Mouse (Mus musculus): ENCODE data around the gene Myo5a.
A peak's percentile ranks its signal among the peaks of the same experiment; 100 is the strongest.

The Myo5a gene

GRCm38 (mm10) chr9:75070457-75071028 lies at the start of gene Myo5a:
Gene Myo5a (plus strand): TSS chr9:75071015.
- DNase-seq (ENCODE audit: low spot score), result peak; percentile 14

GRCm38 (mm10) chr9:75022546-75022945 lies 48.3 kb upstream of the Myo5a start:
- no peak for DNase-seq (ENCODE audit: low spot score)

DNA sequence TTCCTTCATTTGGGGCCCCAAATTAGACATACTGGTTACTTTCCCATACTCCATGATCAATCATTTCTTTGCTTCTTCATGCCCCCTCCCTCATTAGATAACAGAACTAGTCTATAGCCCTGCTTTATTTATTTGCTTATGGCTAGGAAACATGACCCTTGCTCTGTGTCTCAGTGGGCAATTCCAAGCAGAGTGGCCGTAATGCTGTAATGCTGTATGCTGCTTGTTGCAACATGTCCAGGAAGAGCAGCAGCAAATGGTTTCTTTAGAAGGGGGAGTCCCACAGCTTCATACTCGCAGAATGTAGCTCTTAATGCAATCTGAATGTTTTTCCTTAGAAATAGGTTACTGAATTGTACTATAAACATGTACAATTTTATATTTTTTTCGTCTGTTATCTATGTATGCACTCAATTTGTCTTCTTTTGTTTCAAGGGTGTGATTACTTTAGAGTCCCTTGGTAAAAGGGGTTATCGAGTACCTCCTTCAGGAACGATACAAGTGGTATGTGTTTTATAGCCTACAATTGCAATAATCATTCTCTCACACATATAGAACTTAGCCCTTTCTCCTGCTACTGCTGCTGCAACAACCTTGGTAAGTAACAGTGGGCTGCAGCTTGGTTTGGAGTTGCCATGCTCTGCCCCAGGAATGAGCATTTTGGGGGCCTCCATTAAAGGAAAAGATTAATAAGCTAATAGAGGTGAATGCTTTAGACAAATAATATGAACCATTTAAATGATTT lies 47.5 kb upstream of the Myo5a start:
- no peak for DNase-seq (ENCODE audit: low spot score)

DNA sequence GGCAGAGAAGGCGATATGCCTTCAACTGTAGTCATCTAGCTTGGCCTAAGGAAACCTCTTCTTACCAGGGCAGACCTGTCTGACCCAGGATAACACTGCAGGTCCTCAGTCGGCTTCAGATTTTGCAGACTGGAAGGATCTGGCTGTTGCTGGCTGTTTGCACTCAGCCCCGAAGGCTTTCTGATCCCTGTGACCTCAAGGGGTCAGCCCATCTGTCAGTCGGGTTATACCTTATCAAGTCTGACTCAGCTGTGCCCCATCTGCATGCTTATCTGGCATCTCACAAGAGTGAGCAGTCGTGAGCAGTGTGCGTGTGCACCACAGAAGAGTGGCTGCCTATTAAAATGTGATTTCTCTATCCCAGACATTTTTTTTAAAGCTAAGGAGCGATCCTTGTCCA lies 46.7 kb upstream of the Myo5a start:
- no peak for DNase-seq (ENCODE audit: low spot score)

- no peak for DNase-seq (ENCODE audit: low spot score)
Observed at GRCm38 (mm10) chr9:75025689-75026088, 45.1 kb upstream of the Myo5a start.

- DNase-seq (ENCODE audit: low spot score), result no peak
Observed at GRCm38 (mm10) chr9:75032408-75032807, 38.4 kb upstream of the Myo5a start.

DNA sequence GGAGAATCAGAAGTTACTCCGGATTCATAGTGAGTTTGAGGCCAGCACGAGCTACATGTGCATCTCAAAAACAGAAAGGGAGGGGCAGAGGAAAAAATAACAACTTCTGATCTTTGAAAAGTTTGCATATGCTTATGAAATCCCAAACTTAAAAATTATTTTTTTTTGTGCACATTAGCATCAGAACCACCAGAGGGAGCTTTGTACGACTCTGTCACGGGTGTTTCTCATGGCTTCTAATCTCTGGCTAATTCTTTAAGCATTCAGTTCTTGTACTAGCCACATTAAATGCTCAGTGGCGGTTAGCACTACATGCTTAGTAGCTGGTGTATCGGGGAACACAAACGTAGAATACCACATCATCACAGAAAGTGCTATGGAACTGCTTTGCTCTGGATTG lies 37.7 kb upstream of the Myo5a start:
- no peak for DNase-seq (ENCODE audit: low spot score)

- DNase-seq (ENCODE audit: low spot score), result no peak
Observed at GRCm38 (mm10) chr9:75034691-75035090, 36.1 kb upstream of the Myo5a start.

- DNase-seq (ENCODE audit: low spot score), result no peak
Observed at GRCm38 (mm10) chr9:75035944-75036343, 34.9 kb upstream of the Myo5a start.

- DNase-seq (ENCODE audit: low spot score), result peak; percentile 38
Observed at GRCm38 (mm10) chr9:75037451-75038356, 33.1 kb upstream of the Myo5a start, which contains the start of gene Arpp19. Gene Arpp19 (plus strand): TSS chr9:75037614.

- no peak for DNase-seq (ENCODE audit: low spot score)
Observed at GRCm38 (mm10) chr9:75038357-75038688, 32.5 kb upstream of the Myo5a start.

DNA sequence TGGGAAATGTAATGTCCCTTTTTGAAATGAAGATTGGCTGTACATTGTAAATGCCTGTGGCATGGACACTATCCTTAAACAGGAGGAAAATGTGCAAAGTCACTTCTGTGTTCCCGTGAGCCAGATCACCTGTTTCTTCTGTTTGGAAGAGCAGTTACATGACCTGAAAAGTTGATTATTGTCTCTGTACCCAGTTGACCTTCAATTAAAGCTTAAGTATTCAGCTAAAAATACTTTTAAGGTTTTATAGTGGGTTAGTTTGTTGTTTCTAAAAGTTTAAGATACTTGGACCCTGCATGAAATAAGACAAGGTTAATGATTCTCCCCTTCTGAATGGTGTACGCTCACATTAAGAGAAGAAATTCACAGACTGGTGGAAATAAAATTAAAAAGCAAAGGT lies 30.2 kb upstream of the Myo5a start:
- no peak for DNase-seq (ENCODE audit: low spot score)

GRCm38 (mm10) chr9:75041840-75042525 lies 28.8 kb upstream of the Myo5a start:
- DNase-seq (ENCODE audit: low spot score), result no peak

- no peak for DNase-seq (ENCODE audit: low spot score)
Observed at GRCm38 (mm10) chr9:75043191-75043590, 27.6 kb upstream of the Myo5a start.

- no peak for DNase-seq (ENCODE audit: low spot score)
Observed at GRCm38 (mm10) chr9:75047079-75047478, 23.7 kb upstream of the Myo5a start.

DNA sequence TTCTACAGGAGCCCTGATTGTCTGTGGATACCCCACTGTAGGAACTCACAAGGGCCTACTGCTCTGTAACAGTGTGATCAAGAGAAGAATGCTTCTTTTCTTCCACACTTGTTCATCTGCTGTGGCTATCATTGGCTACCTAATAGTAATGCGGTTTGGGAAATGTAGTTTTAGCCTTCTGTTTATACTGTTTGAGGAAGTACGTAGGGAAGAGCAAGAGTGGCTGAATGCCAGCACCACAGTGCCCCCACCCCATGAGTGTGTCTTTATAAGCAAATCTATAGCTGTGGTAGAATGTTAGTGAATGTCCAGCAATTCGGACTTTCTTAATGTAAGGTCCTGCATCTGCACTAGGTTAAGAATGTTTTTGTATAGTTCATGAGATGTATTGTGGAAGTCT lies 21.7 kb upstream of the Myo5a start:
- no peak for DNase-seq (ENCODE audit: low spot score)

DNA sequence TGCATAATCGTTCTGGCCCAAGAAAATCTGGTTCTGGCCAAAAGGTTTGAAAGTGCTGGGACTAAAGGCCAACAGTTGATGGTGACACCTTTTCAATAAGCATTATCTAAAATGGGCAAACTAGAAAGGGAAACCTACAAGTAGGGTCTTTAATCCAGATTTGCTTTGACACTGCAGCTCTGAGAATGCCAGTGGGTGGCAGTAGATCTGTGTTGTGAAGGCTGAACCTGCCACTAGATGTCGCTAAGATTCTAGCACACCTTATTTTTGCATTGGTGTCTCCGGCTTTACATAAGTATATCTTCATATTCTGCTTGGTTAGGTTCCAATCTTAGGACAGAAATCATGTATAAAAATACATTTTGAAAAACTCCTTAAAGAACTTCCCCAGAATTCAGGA lies 20.8 kb upstream of the Myo5a start:
- DNase-seq (ENCODE audit: low spot score), result no peak

- no peak for DNase-seq (ENCODE audit: low spot score)
Observed at GRCm38 (mm10) chr9:75051841-75052240, 19.0 kb upstream of the Myo5a start.

- DNase-seq (ENCODE audit: low spot score), result no peak
Observed at GRCm38 (mm10) chr9:75055046-75055445, 15.8 kb upstream of the Myo5a start.

- DNase-seq (ENCODE audit: low spot score), result no peak
Observed at GRCm38 (mm10) chr9:75064678-75065331, 6.0 kb upstream of the Myo5a start.

GRCm38 (mm10) chr9:75071029-75071705 lies 352 bp downstream of the Myo5a start:
- peak; percentile 64 for DNase-seq (ENCODE audit: low spot score)
